Mouse (Mus musculus) neural tube, embryonic 13.5 days (tissue): ENCODE data around the gene Parp16. TPM values are rescaled to one million over a fixed set of nuclear protein-coding genes. Genes with fewer than 3 reads are reported as not detected.
A peak's percentile ranks its signal among the peaks of the same experiment; 100 is the strongest.
"Not testable (repeated sequence)": the region's sequence is repeated elsewhere in the genome, so short reads cannot be mapped to it uniquely, and the experiment has no call there.

Experiments
- ATAC-seq: fragments of 200-750 bp; cut with Nextera tagmentation; 2 replicates; pipeline ENCODE4 v1.8.0; 2017; ENCODE audit warnings: low read depth, mild to moderate bottlenecking, moderate TSS enrichment, moderate library complexity
- H3K27ac ChIP-seq: fragments of 300-500 bp; sonication (generic); replicated peaks from 2 replicates; pipeline ENCODE4 v1.5.1; 2015; ENCODE audit warnings: moderate library complexity, mild to moderate bottlenecking, inconsistent platforms
- H3K27me3 ChIP-seq: fragments of 300-500 bp; sonication (generic); 2 replicates; pipeline ENCODE4 v1.6.1; 2015; ENCODE audit warnings: mild to moderate bottlenecking, inconsistent platforms
- H3K36me3 ChIP-seq: fragments of 300-500 bp; sonication (generic); 2 replicates; pipeline ENCODE4 v1.6.1; 2015; ENCODE audit warnings: mild to moderate bottlenecking, inconsistent platforms
- H3K4me1 ChIP-seq: fragments of 300-500 bp; sonication (generic); replicated peaks from 2 replicates; pipeline ENCODE4 v1.6.1; 2015; ENCODE audit warnings: inconsistent platforms
- H3K4me2 ChIP-seq: fragments of 300-500 bp; sonication (generic); 2 replicates; pipeline ENCODE4 v1.6.1; 2015; ENCODE audit warnings: inconsistent platforms, mild to moderate bottlenecking, moderate library complexity
- H3K4me3 ChIP-seq: fragments of 300-500 bp; sonication (generic); 2 replicates; pipeline ENCODE4 v1.5.1; 2015; ENCODE audit warnings: mild to moderate bottlenecking, inconsistent platforms
- H3K9ac ChIP-seq: fragments of 300-500 bp; sonication (generic); 2 replicates; pipeline ENCODE4 v1.6.1; 2015; ENCODE audit warnings: moderate library complexity, mild to moderate bottlenecking, inconsistent platforms
- H3K9me3 ChIP-seq: fragments of 300-500 bp; sonication (generic); 2 replicates; pipeline ENCODE4 v1.6.1; 2016; ENCODE audit warnings: inconsistent platforms
- WGBS: fragments of 180-500 bp; shearing (Covaris S2); methylation state at CpG from one replicate; pipeline ENCODE4 v1.1.7; 2015; 5-methylcytosine and 5-hydroxymethylcytosine counted together
- polyA plus RNA-seq: library from polyadenylated mRNA; unstranded; fragments of >200 nt; fragmentation: Nextera tagmentation; extraction: Ambion mirVana; gene quantifications from 2 replicates; pipeline ENCODE4 v1.2.1, GENCODE M21; 2015

The Parp16 gene
- polyA plus RNA-seq, 1 experiment from 2014 or later: 5.4 TPM

DNA sequence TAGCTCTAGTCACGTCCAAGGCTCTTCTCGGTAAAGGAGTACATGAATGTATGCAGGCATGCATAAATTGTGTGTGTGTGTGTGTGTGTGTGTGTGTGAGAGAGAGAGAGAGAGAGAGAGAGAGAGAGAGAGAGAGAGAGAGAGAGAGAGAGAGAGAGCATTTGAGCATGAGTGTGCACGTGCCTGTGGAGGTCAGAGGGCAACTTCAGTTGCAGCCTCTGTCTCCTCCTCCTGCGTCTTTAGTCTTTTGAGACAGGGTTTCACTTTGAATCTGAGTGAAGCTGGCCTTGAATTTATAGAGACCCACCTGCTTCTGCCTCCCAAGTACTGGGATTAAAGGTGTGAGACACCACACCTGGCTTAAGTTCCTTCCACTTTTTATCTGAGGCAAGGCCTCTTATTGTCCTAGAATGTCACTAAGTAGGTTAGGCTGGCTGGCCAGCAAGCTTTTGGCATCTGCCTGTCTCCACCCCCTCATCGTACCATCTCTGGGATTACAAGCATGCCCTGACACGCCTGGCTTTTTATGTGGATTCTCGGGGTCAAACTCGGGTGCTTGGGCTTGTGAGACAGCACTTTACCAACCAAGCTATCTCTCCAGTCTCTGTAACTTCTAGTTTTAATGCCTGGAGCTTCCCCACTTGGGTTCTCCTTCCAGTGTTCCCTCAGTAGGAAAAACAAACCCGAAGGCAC, 62.2 kb downstream of the Parp16 start:
- 65% methylated on average over 9 of the region's 9 CpGs for WGBS
- Histone ChIP-seq H3K9me3 (no peaks in the 10 kb centered on the region), H3K9ac (no peak overlapping the region), H3K27me3 (no peaks in the 10 kb centered on the region), H3K36me3 (no peaks in the 10 kb centered on the region), H3K4me3 (no peak overlapping the region), H3K4me2 (no peak overlapping the region), H3K27ac (no peak overlapping the region), H3K4me1 (0 out of 2 replicates have a peak, but pooled peaks cover 4% of the 10 kb centered on the region)
- ATAC-seq: no peak

DNA sequence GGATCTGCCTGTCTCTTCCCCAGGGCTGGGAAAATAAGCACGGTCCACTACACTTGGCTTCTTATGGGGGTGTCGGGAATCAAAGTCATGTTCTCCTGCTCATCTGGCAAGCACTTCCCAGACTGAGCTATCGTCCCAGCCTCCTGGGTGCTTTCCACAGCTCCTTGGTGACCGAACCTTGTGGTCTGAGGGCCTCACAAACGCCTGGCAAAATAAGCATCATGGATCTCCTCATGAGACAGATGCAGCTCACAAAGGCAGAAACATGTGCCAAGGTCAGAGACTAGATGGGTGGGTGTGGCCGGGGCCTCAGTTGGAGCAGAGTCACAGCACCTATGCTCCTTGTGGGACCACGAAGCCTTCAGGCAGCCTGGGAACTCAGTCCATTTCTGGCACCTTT, 64.2 kb downstream of the Parp16 start:
- no peak for ATAC-seq

DNA sequence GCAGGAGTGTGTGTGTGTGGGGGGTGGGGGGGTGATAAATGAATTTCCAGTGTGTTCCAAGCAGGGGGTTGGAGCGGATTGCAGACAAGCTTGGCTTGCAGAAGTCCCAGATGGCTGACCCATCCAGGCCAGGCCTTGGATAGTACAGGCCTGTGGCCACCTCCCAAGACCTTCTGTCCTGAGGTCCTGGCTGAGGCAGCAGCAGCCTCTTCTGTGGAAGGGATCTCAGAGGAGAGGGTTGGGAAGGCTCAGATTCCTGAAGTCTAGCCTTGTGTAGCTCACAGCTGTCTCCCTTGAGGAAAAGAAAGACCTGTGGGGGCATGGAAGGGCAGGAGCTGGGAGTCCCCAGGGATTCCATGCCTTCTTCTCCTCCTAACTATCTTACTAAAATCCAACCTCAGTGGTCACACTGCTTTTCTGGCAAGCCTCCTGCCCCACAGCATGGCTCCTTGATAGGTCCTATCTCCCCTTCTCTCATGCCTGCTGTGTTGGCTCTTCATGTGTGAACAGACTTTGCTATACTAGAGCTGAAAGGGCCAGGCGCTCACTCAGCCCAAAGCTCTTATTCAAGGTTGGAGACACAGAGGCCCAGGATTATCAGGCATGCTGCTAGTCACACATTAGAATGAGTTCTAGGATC, 66.6 kb downstream of the Parp16 start:
- H3K27me3 ChIP-seq: no peaks in the 10 kb centered on the region
- H3K9me3 ChIP-seq: no peaks in the 10 kb centered on the region
- no peak overlapping the region for H3K4me3 ChIP-seq
- no peaks in the 10 kb centered on the region for H3K36me3 ChIP-seq
- H3K4me1 ChIP-seq: peaks cover 22% of the 10 kb centered on the region
- no peak overlapping the region for H3K27ac ChIP-seq
- ATAC-seq: no peak
- H3K9ac ChIP-seq: no peak overlapping the region
- H3K4me2 ChIP-seq: no peak overlapping the region
- WGBS: 90% methylated on average over 2 of the region's 2 CpGs

More for the DNA sequence above, 64.2 kb downstream of the Parp16 start:
- 73% methylated on average over 7 of the region's 7 CpGs for whole genome bisulfite sequencing
- no peak overlapping the region for H3K27ac ChIP-seq
- no peaks in the 10 kb centered on the region for H3K36me3 ChIP-seq
- no peak overlapping the region for H3K4me3 ChIP-seq
- H3K9ac ChIP-seq: no peak overlapping the region
- no peaks in the 10 kb centered on the region for H3K27me3 ChIP-seq
- H3K4me2 ChIP-seq: no peak overlapping the region
- H3K4me1 ChIP-seq: 0 out of 2 replicates have a peak, but pooled peaks cover 4% of the 10 kb centered on the region
- no peaks in the 10 kb centered on the region for H3K9me3 ChIP-seq

DNA sequence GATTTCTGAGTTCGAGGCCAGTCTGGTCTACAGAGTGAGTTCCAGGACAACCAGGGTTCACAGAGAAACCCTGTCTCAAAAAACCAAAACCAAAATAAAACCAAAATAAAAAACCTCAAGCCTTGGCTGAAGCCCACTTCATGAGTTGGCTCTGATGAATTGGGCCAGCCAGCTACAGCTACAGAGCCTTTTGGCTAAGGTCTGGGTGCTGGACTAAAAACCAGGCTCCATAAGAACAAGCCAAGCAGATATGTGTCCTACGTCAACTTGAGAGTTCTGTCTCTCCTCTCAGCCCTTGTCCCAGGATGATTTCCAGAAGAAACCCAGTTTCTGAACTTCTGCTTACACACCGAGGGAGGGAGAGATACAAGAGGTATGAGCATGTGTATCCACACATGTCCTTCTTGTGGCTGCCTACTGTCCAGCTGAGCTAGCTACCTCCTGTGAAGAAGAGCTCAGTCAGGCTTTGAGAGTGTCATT, 67.5 kb downstream of the Parp16 start:
- WGBS: 94% methylated on average over 3 of the region's 3 CpGs

GRCm38 (mm10) chr9:65264959-65265358, 69.8 kb downstream of the Parp16 start, which contains the start of gene Cilp:
Cilp (plus strand) TSS chr9:65265180.
- 50% methylated on average over 5 of the region's 5 CpGs for WGBS
- ATAC-seq: no peak
- no peaks in the 10 kb centered on the region for H3K9me3 ChIP-seq
- H3K9ac ChIP-seq: peak within 1 kb of the TSS; percentile 52
- no peaks in the 10 kb centered on the region for H3K27me3 ChIP-seq
- no peaks in the 10 kb centered on the region for H3K36me3 ChIP-seq
- H3K4me1 ChIP-seq: peaks cover 37% of the 10 kb centered on the region
- no peak within 1 kb of the TSS for H3K4me2 ChIP-seq
- H3K4me3 ChIP-seq: no peak within 1 kb of the TSS
- no peak within 1 kb of the TSS; the same call in 1 of the 2 replicates for H3K27ac ChIP-seq

More for the DNA sequence above, 67.5 kb downstream of the Parp16 start:
- Histone ChIP-seq H3K9me3 (no peaks in the 10 kb centered on the region), H3K9ac (no peak overlapping the region), H3K4me2 (no peak overlapping the region), H3K4me1 (peaks cover 32% of the 10 kb centered on the region), H3K27me3 (no peaks in the 10 kb centered on the region), H3K4me3 (no peak overlapping the region), H3K36me3 (no peaks in the 10 kb centered on the region), H3K27ac (no peak overlapping the region)
- ATAC-seq: no peak

DNA sequence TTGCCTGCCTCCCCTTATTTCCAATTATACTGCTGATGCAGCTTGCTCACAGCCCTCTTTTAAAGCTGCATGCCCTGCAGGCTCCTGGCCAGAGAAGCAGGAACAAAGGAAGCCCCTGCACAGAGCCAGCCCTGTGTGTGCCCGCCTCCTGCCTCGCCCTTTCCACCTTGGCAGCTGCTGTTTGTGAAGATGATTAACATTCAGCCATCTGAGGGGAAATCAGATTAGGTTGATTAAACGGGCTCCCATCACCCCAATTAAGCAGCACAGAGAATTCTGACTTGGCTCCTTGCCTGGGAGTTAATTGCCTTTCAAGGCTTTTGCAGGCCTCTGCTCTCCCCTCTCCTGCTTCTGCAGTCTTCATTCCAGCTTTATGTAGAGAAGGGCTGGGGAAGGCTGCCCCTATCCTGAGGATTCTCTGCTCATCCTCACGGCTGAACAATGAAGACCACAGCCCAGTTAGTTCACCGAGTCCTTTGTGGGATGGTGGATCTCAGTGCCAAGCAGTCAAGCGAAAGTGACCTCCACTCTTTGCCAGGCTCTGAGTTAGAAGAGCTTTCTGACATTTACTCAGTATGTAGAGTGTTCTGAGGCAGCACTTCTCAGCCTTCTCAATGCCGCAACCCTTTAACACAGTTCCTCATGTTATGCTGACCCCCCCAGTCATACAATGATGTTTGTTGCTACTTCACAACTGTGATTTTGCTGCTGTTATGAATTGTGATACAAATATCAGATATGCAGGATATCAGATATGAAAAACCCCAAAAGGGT, 72.8 kb downstream of the Parp16 start:
- H3K4me3 ChIP-seq: no peak overlapping the region
- no peaks in the 10 kb centered on the region for H3K9me3 ChIP-seq
- H3K27me3 ChIP-seq: 0 out of 2 replicates have a peak, but pooled peaks cover 3% of the 10 kb centered on the region
- peak overlapping the region; percentile 92 for H3K27ac ChIP-seq
- H3K9ac ChIP-seq: 0 out of 2 replicates have a peak overlapping the region, but pooled peaks have one; percentile 18
- H3K4me2 ChIP-seq: no peak overlapping the region
- 27% methylated on average over 7 of the region's 7 CpGs for WGBS
- peak; percentile 96 for ATAC-seq
- no peaks in the 10 kb centered on the region for H3K36me3 ChIP-seq
- H3K4me1 ChIP-seq: peaks cover 37% of the 10 kb centered on the region

DNA sequence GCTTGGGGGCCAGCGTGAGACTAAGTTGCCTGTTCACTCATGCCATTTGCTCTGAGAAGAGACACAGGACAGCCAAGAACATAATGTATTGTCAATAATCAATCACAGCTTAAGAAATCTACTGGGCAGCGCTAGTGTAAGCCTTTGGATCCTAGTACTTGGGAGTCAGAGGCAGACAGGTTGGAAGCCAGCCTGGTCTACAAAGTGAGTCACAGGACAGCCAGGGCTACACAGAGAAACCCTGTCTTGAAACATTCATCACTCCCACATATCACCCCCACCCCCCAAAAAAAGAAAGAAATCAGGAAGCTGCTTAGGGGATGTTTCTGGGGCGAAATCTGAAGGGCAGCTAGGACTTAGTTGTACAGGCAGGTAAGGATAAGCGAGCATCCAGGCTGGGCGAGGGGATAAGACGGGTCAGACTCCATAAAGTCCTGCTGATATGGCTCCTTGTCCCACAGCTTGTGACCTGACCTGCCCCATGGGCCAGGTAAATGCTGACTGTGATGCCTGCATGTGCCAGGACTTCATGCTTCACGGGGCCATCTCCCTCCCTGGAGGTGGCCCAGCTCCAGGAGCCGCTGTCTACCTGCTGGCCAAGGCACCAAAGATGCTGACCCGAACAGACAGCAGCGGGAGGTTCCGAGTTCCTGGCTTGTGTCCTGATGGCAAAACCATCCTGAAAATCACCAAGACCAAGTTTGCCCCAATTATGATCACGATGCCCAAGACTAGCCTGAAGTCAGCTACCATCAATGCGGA, 78.1 kb downstream of the Parp16 start:
- Histone ChIP-seq H3K9me3 (no peaks in the 10 kb centered on the region), H3K4me2 (no peak overlapping the region), H3K4me3 (no peak overlapping the region), H3K27me3 (0 out of 2 replicates have a peak, but pooled peaks cover 3% of the 10 kb centered on the region), H3K36me3 (no peaks in the 10 kb centered on the region), H3K4me1 (peaks cover 3% of the 10 kb centered on the region), H3K27ac (no peak overlapping the region), H3K9ac (no peak overlapping the region)
- no peak for ATAC-seq
- 91% methylated on average over 13 of the region's 13 CpGs for WGBS

DNA sequence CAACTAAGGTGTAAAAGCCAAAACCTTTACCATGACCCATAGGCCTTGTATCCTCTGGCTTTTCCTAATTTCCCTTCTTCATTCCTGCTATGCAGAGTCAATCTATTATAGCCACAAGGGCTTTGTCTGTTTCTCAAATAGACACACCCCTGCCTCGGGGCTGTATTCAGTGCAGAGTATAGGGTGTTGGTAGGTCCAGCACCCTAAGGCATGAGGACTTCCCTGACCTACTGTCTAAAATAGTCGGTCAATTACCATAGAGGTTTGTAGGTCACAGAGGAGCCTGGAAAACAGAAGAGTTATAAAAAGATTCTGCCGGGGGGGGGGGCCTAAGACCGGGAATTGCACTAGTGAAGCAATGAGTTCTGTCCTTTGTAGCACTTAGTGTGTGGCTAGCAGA, 78.7 kb downstream of the Parp16 start:
- H3K4me2 ChIP-seq: no peak overlapping the region
- no peak for ATAC-seq
- H3K27ac ChIP-seq: no peak overlapping the region
- 0 out of 2 replicates have a peak, but pooled peaks cover 3% of the 10 kb centered on the region for H3K27me3 ChIP-seq
- H3K4me3 ChIP-seq: no peak overlapping the region
- H3K9me3 ChIP-seq: no peaks in the 10 kb centered on the region
- 76% methylated on average over 4 of the region's 4 CpGs for WGBS
- H3K9ac ChIP-seq: no peak overlapping the region
- H3K36me3 ChIP-seq: no peaks in the 10 kb centered on the region
- H3K4me1 ChIP-seq: no peaks in the 10 kb centered on the region

DNA sequence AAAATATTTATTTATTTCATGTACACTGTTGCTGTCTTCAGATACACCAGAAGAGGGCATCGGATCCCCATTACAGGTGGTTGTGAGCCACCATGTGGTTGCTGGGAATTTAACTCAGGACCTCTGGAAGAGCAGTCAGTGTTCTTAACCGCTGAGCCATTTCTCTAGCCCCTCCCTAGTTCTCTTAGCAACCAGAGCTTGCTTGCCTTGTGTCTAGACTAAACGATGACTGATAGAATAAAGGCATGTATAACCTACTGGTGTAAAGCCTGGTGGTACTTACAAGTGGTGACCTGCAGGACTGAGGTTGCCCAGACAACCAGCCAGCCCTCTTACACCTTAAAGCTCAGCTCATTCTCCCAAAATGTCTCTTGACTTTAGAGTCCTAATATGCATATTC, 79.7 kb downstream of the Parp16 start:
- H3K36me3 ChIP-seq, H3K27ac ChIP-seq, H3K4me3 ChIP-seq, H3K9me3 ChIP-seq, H3K4me2 ChIP-seq, H3K4me1 ChIP-seq, H3K9ac ChIP-seq, H3K27me3 ChIP-seq, ATAC-seq: not testable (repeated sequence)
- WGBS: 85% methylated on average over 3 of the region's 3 CpGs

- Histone ChIP-seq H3K4me1 (no peaks in the 10 kb centered on the region), H3K4me2 (no peak overlapping the region), H3K9me3 (no peaks in the 10 kb centered on the region), H3K36me3 (no peaks in the 10 kb centered on the region), H3K27me3 (0 out of 2 replicates have a peak, but pooled peaks cover 3% of the 10 kb centered on the region), H3K27ac (no peak overlapping the region), H3K4me3 (no peak overlapping the region), H3K9ac (no peak overlapping the region)
- 80% methylated on average over 4 of the region's 4 CpGs for WGBS
- no peak for ATAC-seq
Observed at GRCm38 (mm10) chr9:65275810-65276530, 80.8 kb downstream of the Parp16 start.
